Mouse (Mus musculus) embryonic facial prominence, embryonic 11.5 days (tissue): Measurements from ENCODE around the gene Klc4. TPM values are rescaled to one million over a fixed set of nuclear protein-coding genes. Genes with fewer than 3 reads are reported as not detected.
A peak's percentile ranks its signal among the peaks of the same experiment; 100 is the strongest.

ENCODE experiments used
- ATAC-seq: fragments of 200-750 bp; cut with Nextera tagmentation; replicated peaks from 2 replicates; pipeline ENCODE4 v1.8.0; 2017; ENCODE audit warnings: low read depth; ENCODE audit not compliant: insufficient number of reproducible peaks, low FRiP score, low TSS enrichment
- DNase-seq: peaks from one replicate; pipeline ENCODE4 v3.0.0-alpha.2; 2015; ENCODE audit warnings: low spot score
- H3K27ac ChIP-seq: fragments of 300-500 bp; sonication (generic); replicated peaks from 2 replicates; pipeline ENCODE4 v1.5.1; 2014; ENCODE audit warnings: mild to moderate bottlenecking, low read depth, low read length, control low read depth
- H3K27me3 ChIP-seq: fragments of 300-500 bp; sonication (generic); 2 replicates; pipeline ENCODE4 v1.6.1; 2014; ENCODE audit warnings: mild to moderate bottlenecking, low read length, moderate library complexity, mixed read lengths; ENCODE audit not compliant: control insufficient read depth, insufficient read depth
- H3K36me3 ChIP-seq: fragments of 300-500 bp; sonication (generic); replicated peaks from 2 replicates; pipeline ENCODE4 v1.6.1; 2014; ENCODE audit warnings: low read depth, mild to moderate bottlenecking, low read length, moderate library complexity, mixed read lengths; ENCODE audit not compliant: control insufficient read depth, insufficient read depth
- H3K4me1 ChIP-seq: fragments of 300-500 bp; sonication (generic); 2 replicates; pipeline ENCODE4 v1.6.1; 2014; ENCODE audit warnings: low read length, mixed read lengths; ENCODE audit not compliant: control insufficient read depth, insufficient read depth
- H3K4me2 ChIP-seq: fragments of 300-500 bp; sonication (generic); 2 replicates; pipeline ENCODE4 v1.6.1; 2014; ENCODE audit warnings: low read depth, mild to moderate bottlenecking, control low read depth, low read length, moderate library complexity
- H3K4me3 ChIP-seq: fragments of 300-500 bp; sonication (generic); 2 replicates; pipeline ENCODE4 v1.5.1; 2014; ENCODE audit warnings: low read depth, low read length, control low read depth
- H3K9ac ChIP-seq: fragments of 300-500 bp; sonication (generic); replicated peaks from 2 replicates; pipeline ENCODE4 v1.6.1; 2014; ENCODE audit warnings: mild to moderate bottlenecking, control low read depth, low read length
- H3K9me3 ChIP-seq: fragments of 300-500 bp; sonication (generic); replicated peaks from 2 replicates; pipeline ENCODE4 v1.6.1; 2016; ENCODE audit warnings: mild to moderate bottlenecking, low read length, inconsistent platforms, mixed read lengths; ENCODE audit not compliant: control insufficient read depth
- WGBS: fragments of 180-500 bp; shearing (Covaris S2); extraction: QIAGEN DNeasy Blood & Tissue Kit; methylation state at CpG from one replicate; pipeline ENCODE4 v1.1.7; 2014; 5-methylcytosine and 5-hydroxymethylcytosine counted together
- polyA plus RNA-seq: library from polyadenylated mRNA; unstranded; fragments of >200 nt; fragmentation: Nextera tagmentation; extraction: Ambion mirVana; gene quantifications from 2 replicates; pipeline ENCODE4 v1.2.1, GENCODE M21; 2014

The Klc4 gene
- polyA plus RNA-seq, 1 experiment from 2014 or later: 17.7 TPM

DNA sequence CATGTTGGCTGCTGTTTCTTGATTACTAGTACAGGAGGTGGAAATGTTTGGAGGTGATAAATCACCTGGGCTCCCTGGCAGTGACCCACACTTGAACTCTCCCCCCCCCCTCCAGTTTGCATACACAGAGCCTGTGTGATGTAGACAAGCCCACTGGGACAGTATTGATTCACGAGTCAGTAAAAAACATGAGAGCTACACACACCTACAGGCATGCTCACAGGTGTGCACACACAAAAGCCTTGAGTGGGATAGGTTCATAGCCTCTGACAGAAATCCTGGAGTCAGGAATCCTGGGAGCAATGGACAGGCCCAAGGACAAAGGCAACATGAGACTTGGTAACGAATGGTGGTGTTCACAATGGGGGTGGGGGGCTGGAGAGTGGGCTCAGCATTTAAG, 33.6 kb downstream of the Klc4 start:
- DNase-seq: no peak
- no peaks in the 10 kb centered on the region for H3K27me3 ChIP-seq
- H3K27ac ChIP-seq: no peak overlapping the region
- no peak overlapping the region for H3K9ac ChIP-seq
- H3K4me3 ChIP-seq: no peak overlapping the region
- no peaks in the 10 kb centered on the region for H3K9me3 ChIP-seq
- H3K4me2 ChIP-seq: no peak overlapping the region
- peaks cover 11% of the 10 kb centered on the region for H3K4me1 ChIP-seq
- H3K36me3 ChIP-seq: no peaks in the 10 kb centered on the region
- ATAC-seq: no peak
- WGBS: 66% methylated on average over 2 of the region's 2 CpGs

DNA sequence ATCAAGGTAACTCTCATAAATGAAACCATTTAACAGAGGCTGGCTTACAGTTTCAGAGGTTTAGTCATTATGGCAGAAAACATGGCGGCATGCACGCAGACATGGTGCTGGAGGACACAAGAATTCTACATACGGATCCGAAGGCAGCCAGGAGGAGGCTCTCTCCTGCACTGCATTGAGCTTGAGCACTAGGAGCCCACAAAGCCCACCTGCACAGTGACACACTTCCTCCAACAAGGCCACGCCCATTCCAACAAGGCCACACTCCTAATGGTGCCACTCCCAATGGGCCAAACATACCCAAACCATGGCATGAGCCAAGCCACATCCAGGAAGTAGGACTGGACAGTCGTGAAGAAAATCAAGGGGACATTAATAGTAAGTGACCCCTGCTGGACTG, 34.5 kb downstream of the Klc4 start:
- no peaks in the 10 kb centered on the region for H3K27me3 ChIP-seq
- H3K9me3 ChIP-seq: no peaks in the 10 kb centered on the region
- no peak overlapping the region for H3K27ac ChIP-seq
- 93% methylated on average over 6 of the region's 6 CpGs for whole genome bisulfite sequencing
- no peaks in the 10 kb centered on the region for H3K36me3 ChIP-seq
- no peak for ATAC-seq
- no peak overlapping the region for H3K4me2 ChIP-seq
- H3K4me1 ChIP-seq: peaks cover 7% of the 10 kb centered on the region
- H3K4me3 ChIP-seq: no peak overlapping the region
- no peak overlapping the region for H3K9ac ChIP-seq
- no peak for DNase-seq

GRCm38 (mm10) chr17:46609721-46610514, 35.9 kb downstream of the Klc4 start:
- H3K4me2 ChIP-seq: no peak overlapping the region
- peak; percentile 45 for DNase-seq
- peaks cover 7% of the 10 kb centered on the region for H3K4me1 ChIP-seq
- ATAC-seq: 0 out of 2 replicates have a peak, but pooled peaks have one; percentile 50
- H3K36me3 ChIP-seq: no peaks in the 10 kb centered on the region
- H3K9ac ChIP-seq: no peak overlapping the region
- H3K4me3 ChIP-seq: no peak overlapping the region
- H3K9me3 ChIP-seq: no peaks in the 10 kb centered on the region
- WGBS: 48% methylated on average over 15 of the region's 15 CpGs
- H3K27me3 ChIP-seq: no peaks in the 10 kb centered on the region
- no peak overlapping the region for H3K27ac ChIP-seq

DNA sequence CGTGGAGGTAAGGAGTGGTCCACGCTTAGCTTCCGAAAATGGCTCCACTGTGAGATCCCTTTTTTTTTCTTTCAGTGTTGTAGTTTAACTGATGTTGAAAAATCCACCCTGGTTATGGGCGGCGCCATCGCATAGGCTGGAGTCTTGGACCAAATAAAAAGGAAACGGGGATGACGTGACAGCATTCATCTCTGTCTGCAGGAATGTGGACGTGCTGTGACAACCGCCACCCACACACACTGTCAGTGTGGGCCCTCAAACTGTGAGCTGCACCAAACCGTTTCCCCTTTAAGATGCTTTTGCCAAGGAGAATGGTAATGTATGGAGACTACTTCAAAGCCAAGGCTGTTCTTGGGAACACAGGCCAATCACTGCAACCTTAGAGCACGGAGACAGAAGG, 39.8 kb downstream of the Klc4 start:
- Histone ChIP-seq H3K4me1 (peaks cover 2% of the 10 kb centered on the region; the same call in 1 of the 2 replicates), H3K9ac (no peak overlapping the region), H3K27ac (no peak overlapping the region), H3K4me2 (no peak overlapping the region), H3K9me3 (no peaks in the 10 kb centered on the region), H3K36me3 (no peaks in the 10 kb centered on the region), H3K4me3 (no peak overlapping the region), H3K27me3 (no peaks in the 10 kb centered on the region)
- DNase-seq (no peak), ATAC-seq (no peak)
- 84% methylated on average over 12 of the region's 12 CpGs for WGBS

GRCm38 (mm10) chr17:46605126-46605525, 40.7 kb downstream of the Klc4 start:
- no peaks in the 10 kb centered on the region for H3K36me3 ChIP-seq
- no peak overlapping the region for H3K4me3 ChIP-seq
- no peak overlapping the region for H3K27ac ChIP-seq
- H3K4me2 ChIP-seq: no peak overlapping the region
- ATAC-seq (no peak), DNase-seq (no peak)
- H3K9me3 ChIP-seq: no peaks in the 10 kb centered on the region
- H3K9ac ChIP-seq: no peak overlapping the region
- H3K4me1 ChIP-seq: peaks cover 2% of the 10 kb centered on the region; the same call in 1 of the 2 replicates
- no peaks in the 10 kb centered on the region for H3K27me3 ChIP-seq
- WGBS: 73% methylated on average over 5 of the region's 5 CpGs

DNA sequence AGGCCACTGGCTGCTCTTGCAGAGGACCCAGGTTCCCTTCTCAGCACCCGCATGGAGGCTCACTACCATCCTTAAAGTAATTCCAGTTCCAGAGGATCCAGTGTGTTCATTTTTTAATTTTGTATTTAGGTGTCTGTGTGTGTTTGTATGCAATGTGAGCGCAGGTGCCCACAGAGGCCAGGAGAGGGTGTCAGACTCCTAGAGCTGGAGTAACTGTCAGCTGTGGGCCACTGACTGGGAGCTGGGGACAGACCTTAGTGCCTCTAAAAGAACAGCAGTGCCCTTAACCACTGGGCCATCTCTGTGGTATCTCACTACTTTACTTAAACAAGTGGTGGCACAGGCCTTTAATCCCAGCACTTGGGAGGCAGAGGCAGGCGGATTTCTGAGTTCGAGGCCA, 42.6 kb downstream of the Klc4 start:
- Histone ChIP-seq H3K27ac (no peak overlapping the region), H3K27me3 (no peaks in the 10 kb centered on the region), H3K36me3 (no peaks in the 10 kb centered on the region), H3K4me2 (no peak overlapping the region), H3K9ac (no peak overlapping the region), H3K4me3 (no peak overlapping the region), H3K4me1 (no peaks in the 10 kb centered on the region; the same call in 1 of the 2 replicates), H3K9me3 (no peaks in the 10 kb centered on the region)
- no peak for ATAC-seq
- DNase-seq: no peak
- WGBS: 92% methylated on average over 4 of the region's 4 CpGs

- no peaks in the 10 kb centered on the region for H3K27me3 ChIP-seq
- DNase-seq (peak; percentile 47), ATAC-seq (no peak)
- WGBS: 61% methylated on average over 9 of the region's 9 CpGs
- H3K9me3 ChIP-seq: no peaks in the 10 kb centered on the region
- no peak overlapping the region for H3K4me3 ChIP-seq
- H3K4me1 ChIP-seq: no peaks in the 10 kb centered on the region; the same call in 1 of the 2 replicates
- no peak overlapping the region for H3K9ac ChIP-seq
- H3K27ac ChIP-seq: no peak overlapping the region
- H3K36me3 ChIP-seq: no peaks in the 10 kb centered on the region
- H3K4me2 ChIP-seq: no peak overlapping the region
Measured at GRCm38 (mm10) chr17:46602212-46602611, 43.6 kb downstream of the Klc4 start.

DNA sequence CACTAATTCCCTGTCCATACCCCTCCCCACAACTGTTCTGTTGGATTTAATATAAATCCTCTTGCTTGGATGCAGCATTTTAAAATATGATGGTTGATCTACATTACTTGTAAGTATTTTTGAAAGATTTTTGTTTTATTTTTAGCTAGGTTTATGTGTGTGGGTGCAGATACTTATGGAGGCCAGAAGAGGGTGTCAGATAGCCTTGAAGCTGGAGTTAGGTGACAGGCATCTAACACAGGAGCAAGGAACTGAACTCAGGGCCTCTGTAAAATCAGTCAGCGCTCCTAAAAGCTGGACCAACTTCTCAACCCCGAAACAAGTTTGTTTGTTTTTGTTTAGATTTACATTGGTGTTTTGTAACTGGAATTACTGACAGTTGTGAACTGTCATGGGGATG, 45.3 kb downstream of the Klc4 start:
- 88% methylated on average over 2 of the region's 2 CpGs for WGBS
- no peak for ATAC-seq
- DNase-seq: no peak
- Histone ChIP-seq H3K27me3 (no peaks in the 10 kb centered on the region), H3K9me3 (no peaks in the 10 kb centered on the region), H3K4me3 (no peak overlapping the region), H3K9ac (no peak overlapping the region), H3K36me3 (no peaks in the 10 kb centered on the region), H3K27ac (no peak overlapping the region), H3K4me2 (no peak overlapping the region), H3K4me1 (no peaks in the 10 kb centered on the region)
